In the genomic region with DNA sequence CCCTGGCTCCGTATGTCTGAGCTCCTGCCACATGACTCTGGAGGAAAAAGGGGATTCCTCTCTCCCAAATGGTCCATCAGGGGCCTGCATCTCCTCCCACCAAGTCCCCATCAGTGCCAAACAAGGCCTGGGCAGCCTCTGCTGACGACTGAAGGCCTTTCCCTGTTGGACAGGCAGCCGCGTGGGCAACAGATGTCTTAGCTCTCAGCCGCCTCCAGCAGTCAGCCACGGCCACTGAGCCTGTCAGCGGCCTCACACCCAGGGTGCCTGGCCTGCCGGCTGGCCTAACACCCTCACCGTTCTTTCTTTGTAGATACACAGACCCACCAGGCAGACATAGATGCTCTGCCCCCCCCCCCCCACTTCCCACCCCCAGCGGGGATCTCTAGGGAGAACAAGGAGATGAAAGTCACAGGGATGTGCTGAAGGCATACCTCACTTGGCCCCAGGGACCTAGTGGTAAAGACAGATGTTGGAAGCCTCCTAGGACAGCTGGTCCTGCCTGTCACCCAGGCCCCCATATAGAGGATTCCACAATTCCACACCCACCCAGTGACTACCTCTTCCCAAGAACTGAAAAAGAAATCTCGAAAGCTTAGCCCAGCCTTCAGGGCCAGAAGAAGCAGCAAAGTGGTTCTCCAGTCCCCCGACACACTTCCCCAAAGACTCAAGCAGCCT, we compare ENCODE assay signal across 8 mouse cellular contexts. TPM values are rescaled to one million over a fixed set of nuclear protein-coding genes. Genes with fewer than 3 reads are reported as not detected.
DNase-seq lines count a peak whose midpoint lies in the region; ATAC-seq lines count a peak whose summit lies in the region.

No protein-coding gene starts in this region.

- peaks cover 69% of the 10 kb centered on the region for H3K4me1 ChIP-seq in heart, embryonic 13.5 days
- peaks cover 70% of the 10 kb centered on the region for H3K4me1 ChIP-seq in limb, embryonic 12.5 days (replicated peaks)
- peaks cover 41% of the 10 kb centered on the region for H3K4me1 ChIP-seq in neural tube, embryonic 13.5 days (replicated peaks)

- H3K4me3 ChIP-seq in heart, embryonic 13.5 days, result peak overlapping the region; percentile 63; the same call in 1 of the 2 replicates
- H3K4me3 ChIP-seq in limb, embryonic 12.5 days (replicated peaks), result peak overlapping the region; percentile 62
- peak overlapping the region; percentile 58 for H3K4me3 ChIP-seq in neural tube, embryonic 13.5 days

- ATAC-seq in heart, embryonic 13.5 days (ENCODE audit: extremely low read depth, insufficient number of reproducible peaks, low FRiP score, low TSS enrichment), result no peak
- no peak for ATAC-seq in limb, embryonic 12.5 days (ENCODE audit: insufficient number of reproducible peaks, insufficient read depth, low FRiP score, low TSS enrichment, low read depth)
- no peak for ATAC-seq in neural tube, embryonic 13.5 days (ENCODE audit: low read depth)
- ATAC-seq in CD4-positive, CD25-positive, alpha-beta regulatory T cell, adult 4 months, result no peak

- no peak overlapping the region for H3K9ac ChIP-seq in heart, embryonic 13.5 days
- peak overlapping the region; percentile 85 for H3K9ac ChIP-seq in limb, embryonic 12.5 days (replicated peaks)
- peak overlapping the region; percentile 74 for H3K9ac ChIP-seq in neural tube, embryonic 13.5 days

- no peaks in the 10 kb centered on the region for H3K36me3 ChIP-seq in heart, embryonic 13.5 days
- H3K36me3 ChIP-seq in limb, embryonic 12.5 days, result peaks cover 31% of the 10 kb centered on the region
- H3K36me3 ChIP-seq in neural tube, embryonic 13.5 days, result no peaks in the 10 kb centered on the region

- peaks cover 87% of the 10 kb centered on the region for H3K27me3 ChIP-seq in heart, embryonic 13.5 days (replicated peaks)
- H3K27me3 ChIP-seq in limb, embryonic 12.5 days, result no peaks in the 10 kb centered on the region
- peaks cover 25% of the 10 kb centered on the region for H3K27me3 ChIP-seq in neural tube, embryonic 13.5 days

- peak overlapping the region; percentile 94 for H3K4me2 ChIP-seq in heart, embryonic 13.5 days
- H3K4me2 ChIP-seq in limb, embryonic 12.5 days, result peak overlapping the region; percentile 89
- peak overlapping the region; percentile 93 for H3K4me2 ChIP-seq in neural tube, embryonic 13.5 days

- WGBS in heart, embryonic 13.5 days, result 27% methylated on average over 12 of the region's 12 CpGs
- WGBS in limb, embryonic 12.5 days, result 8% methylated on average over 12 of the region's 12 CpGs
- WGBS in neural tube, embryonic 13.5 days, result 34% methylated on average over 12 of the region's 12 CpGs

- DNase-seq in retina, embryonic 14.5 days (ENCODE audit: low spot score), result peak; percentile 55
- DNase-seq in retina, postnatal 1 day, result no peak
- DNase-seq in urinary bladder, postnatal 36 days (ENCODE audit: low spot score in 2 of 2), result no peak
- DNase-seq in layer of hippocampus, adult 9-10 months (ENCODE audit: low spot score), result no peak

- no peaks in the 10 kb centered on the region for H3K9me3 ChIP-seq in heart, embryonic 13.5 days
- H3K9me3 ChIP-seq in limb, embryonic 12.5 days, result no peaks in the 10 kb centered on the region
- no peaks in the 10 kb centered on the region for H3K9me3 ChIP-seq in neural tube, embryonic 13.5 days

- no peak overlapping the region for H3K27ac ChIP-seq in heart, embryonic 13.5 days (replicated peaks)
- peak overlapping the region; percentile 91 for H3K27ac ChIP-seq in limb, embryonic 12.5 days
- no peak overlapping the region for H3K27ac ChIP-seq in neural tube, embryonic 13.5 days (replicated peaks)

RNA-seq across cellular contexts. Expression of gene Pdlim4, which starts 1.4 kb away (rescaled TPM):
- 9.5 and 9.7 TPM in 2 replicates for polyA plus RNA-seq in heart, embryonic 13.5 days (2015; fragmentation: Nextera tagmentation; extraction: Ambion mirVana)
- 188 and 205 TPM in 2 replicates for polyA plus RNA-seq in limb, embryonic 12.5 days (2016; fragmentation: Nextera tagmentation; extraction: Ambion mirVana)
- 33.0 and 37.2 TPM in 2 replicates for polyA plus RNA-seq in neural tube, embryonic 13.5 days (2015; fragmentation: Nextera tagmentation; extraction: Ambion mirVana)
- 1 to 10 TPM in 1 of 2 experiments, under 1 TPM in 1; 0.91 to 1.3 TPM for polyA plus RNA-seq in CD4-positive, CD25-positive, alpha-beta regulatory T cell, adult 4 months (2017; shearing (Covaris generic))

RNA-seq across cellular contexts. Expression of gene P4ha2, which starts 32.4 kb away (rescaled TPM):
- 44.7 and 51.5 TPM in 2 replicates for polyA plus RNA-seq in heart, embryonic 13.5 days (2015; fragmentation: Nextera tagmentation; extraction: Ambion mirVana)
- polyA plus RNA-seq in limb, embryonic 12.5 days (2016; fragmentation: Nextera tagmentation; extraction: Ambion mirVana), result 52.7 and 56.6 TPM in 2 replicates
- polyA plus RNA-seq in neural tube, embryonic 13.5 days (2015; fragmentation: Nextera tagmentation; extraction: Ambion mirVana), result 12.6 and 16.1 TPM in 2 replicates
- not detected for polyA plus RNA-seq in CD4-positive, CD25-positive, alpha-beta regulatory T cell, adult 4 months (2017; shearing (Covaris generic))

RNA-seq across cellular contexts. Expression of gene Slc22a4, which starts 39.6 kb away (rescaled TPM):
- 2.3 and 3.1 TPM in 2 replicates for polyA plus RNA-seq in heart, embryonic 13.5 days (2015; fragmentation: Nextera tagmentation; extraction: Ambion mirVana)
- polyA plus RNA-seq in limb, embryonic 12.5 days (2016; fragmentation: Nextera tagmentation; extraction: Ambion mirVana), result 1.3 and 1.7 TPM in 2 replicates
- polyA plus RNA-seq in neural tube, embryonic 13.5 days (2015; fragmentation: Nextera tagmentation; extraction: Ambion mirVana), result 1.7 and 2.0 TPM in 2 replicates
- not detected for polyA plus RNA-seq in CD4-positive, CD25-positive, alpha-beta regulatory T cell, adult 4 months (2017; shearing (Covaris generic))

Comparison
In these comparisons a context has a peak if more than half of its experiments do, and no peak if none do; other contexts are left out.
1. RNA of gene P4ha2, which starts 32.4 kb away (polyA plus RNA-seq): 52.7 to 56.6 TPM in limb, embryonic 12.5 days, 44.7 to 51.5 TPM in heart, embryonic 13.5 days and 12.6 to 16.1 TPM in neural tube, embryonic 13.5 days; not detected in CD4-positive, CD25-positive, alpha-beta regulatory T cell, adult 4 months; every median in the first group is over 10 times any median in the second.
2. Peak in every context shown above with its lines, with median percentiles within 50 percentile points of each other: H3K4me2 ChIP-seq and H3K4me3 ChIP-seq.